Mouse (Mus musculus): ENCODE data around the gene Mr1.

DNA sequence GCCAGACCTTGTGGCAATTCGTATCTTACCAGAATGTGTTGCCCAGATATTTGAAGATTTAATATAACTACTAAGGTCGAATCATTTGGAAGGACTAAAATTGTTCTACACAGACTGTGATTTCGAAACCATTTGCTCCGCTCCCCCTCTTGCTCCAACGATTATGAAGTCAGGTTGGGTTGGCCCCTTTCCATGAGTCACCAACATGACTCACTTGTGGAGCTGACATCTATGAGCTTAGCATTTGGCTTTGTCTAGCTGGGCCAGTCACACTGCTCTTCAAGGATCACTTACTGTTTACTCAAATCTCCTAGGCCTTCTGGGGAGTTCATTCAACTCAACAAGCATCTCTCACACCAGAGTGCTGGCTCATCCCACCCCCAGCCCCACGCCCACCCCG is 7.8 kb downstream of the Mr1 start:
- TF ChIP-seq CTCF (IDR thresholded peaks at IDR 0.05; ENCODE audit: low read depth, low read length) (no peak), POLR2AphosphoS5 (IDR thresholded peaks at IDR 0.05; ENCODE audit: insufficient replicate concordance, low read depth, low read length) (no peak)

Measured in G1E (cell line).